Mouse (Mus musculus): Measurements from ENCODE around the gene 1700125H20Rik. TPM values are rescaled to one million over a fixed set of nuclear protein-coding genes. Genes with fewer than 3 reads are reported as not detected.
"Not testable (repeated sequence)": the region's sequence is repeated elsewhere in the genome, so short reads cannot be mapped to it uniquely, and the experiment has no call there.

1700125H20Rik gene
- 1 to 10 TPM in 1 of 2 experiments, not detected in 1; 2.7 TPM for total RNA-seq (2021)
- long read RNA-seq, experiment 1 = 0 reads
- long read RNA-seq, experiment 2, partial matches to known transcripts = 0 of 4 reads
- long read RNA-seq, experiment 2, other reads (novel, unspliced or antisense) = 4 of 4 reads

DNA sequence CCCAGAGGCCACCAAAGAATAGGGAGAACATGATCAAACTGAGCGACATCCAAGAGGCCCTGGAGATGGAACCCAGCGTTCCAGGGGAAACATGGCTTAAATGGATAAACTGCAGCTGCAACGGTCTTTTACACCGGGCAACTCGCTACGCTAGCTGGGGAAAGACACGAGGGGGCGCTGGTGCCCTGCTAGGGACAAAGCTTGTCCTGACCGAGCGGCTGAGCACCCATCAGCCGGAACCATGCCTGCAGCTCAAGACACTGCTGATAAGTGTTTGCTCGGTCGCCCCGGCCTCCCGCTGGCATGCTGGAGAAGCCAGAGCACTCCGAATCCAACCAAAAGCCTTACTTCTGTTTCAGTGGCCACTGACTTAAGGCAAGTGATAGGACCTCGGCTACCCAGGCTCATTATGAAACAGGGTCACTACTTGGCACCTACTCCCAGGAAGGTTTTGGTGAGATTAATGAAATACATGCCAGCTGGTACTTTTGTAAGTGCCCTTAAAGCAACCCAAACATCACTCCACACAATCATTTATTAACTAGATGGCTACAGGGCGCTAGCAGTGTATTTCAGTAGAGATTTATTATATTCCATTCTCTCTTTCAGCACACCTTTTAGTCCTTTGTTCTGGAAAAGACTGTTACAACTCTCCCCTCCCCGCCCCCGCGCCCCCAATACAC, at the start of gene 1700125H20Rik:
Gene 1700125H20Rik, plus strand, starts transcription at position 347 of the 683 bp plus-strand sequence.
- DNase-seq (ENCODE audit: low spot score in 2 of 2) = peak; percentile 93 to 94

DNA sequence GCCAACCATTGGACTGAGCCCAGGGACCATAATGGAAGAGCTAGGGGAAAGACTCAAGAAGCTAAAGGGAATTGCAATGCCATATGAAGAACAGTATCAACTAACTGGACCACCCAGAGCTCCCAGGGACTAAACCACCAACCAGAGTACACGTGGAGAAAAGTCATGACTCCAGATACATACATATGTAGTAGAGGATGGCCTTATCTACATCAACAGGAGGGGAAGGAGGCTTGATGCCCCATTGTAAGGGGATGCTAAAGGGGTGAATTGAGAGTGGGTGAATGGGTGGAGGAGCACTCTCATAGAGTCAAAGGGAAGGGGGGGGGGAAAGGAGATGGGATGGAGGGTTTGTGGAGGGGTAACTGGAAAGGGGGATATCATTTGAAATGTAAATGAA, 48.1 kb upstream of the 1700125H20Rik start:
- DNase-seq (ENCODE audit: low spot score in 2 of 2) = no peak

GRCm38 (mm10) chr11:85123267-85123992, 46.8 kb upstream of the 1700125H20Rik start:
- no peak for DNase-seq (ENCODE audit: low spot score in 2 of 2)

- DNase-seq (ENCODE audit: low spot score in 2 of 2) = no peak
Measured at GRCm38 (mm10) chr11:85126257-85127102, 43.7 kb upstream of the 1700125H20Rik start.

DNA sequence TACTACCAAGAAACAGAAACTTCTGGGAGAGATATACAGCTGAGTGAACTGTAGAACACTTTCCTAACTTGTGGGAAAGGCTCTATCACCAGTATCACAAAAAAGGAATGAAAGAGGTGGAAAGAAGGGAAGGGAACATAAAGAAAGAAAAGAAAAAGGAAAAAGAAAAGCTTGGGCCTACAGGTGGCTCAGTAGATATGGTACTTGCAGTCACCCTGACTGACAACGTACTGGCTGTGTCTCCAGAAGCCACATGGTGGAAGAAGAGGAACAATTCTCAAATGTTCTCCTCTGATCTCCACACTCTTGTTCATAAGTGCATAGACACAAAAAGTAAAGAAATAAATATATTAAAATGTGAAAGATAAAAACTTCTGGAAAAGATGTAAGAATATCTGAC, 41.3 kb upstream of the 1700125H20Rik start:
- no peak for DNase-seq (ENCODE audit: low spot score in 2 of 2)

GRCm38 (mm10) chr11:85131542-85131941, 38.7 kb upstream of the 1700125H20Rik start:
- DNase-seq (ENCODE audit: low spot score in 2 of 2) = no peak

GRCm38 (mm10) chr11:85138776-85139474, 31.3 kb upstream of the 1700125H20Rik start:
- DNase-seq (ENCODE audit: low spot score in 2 of 2) = no peak

DNA sequence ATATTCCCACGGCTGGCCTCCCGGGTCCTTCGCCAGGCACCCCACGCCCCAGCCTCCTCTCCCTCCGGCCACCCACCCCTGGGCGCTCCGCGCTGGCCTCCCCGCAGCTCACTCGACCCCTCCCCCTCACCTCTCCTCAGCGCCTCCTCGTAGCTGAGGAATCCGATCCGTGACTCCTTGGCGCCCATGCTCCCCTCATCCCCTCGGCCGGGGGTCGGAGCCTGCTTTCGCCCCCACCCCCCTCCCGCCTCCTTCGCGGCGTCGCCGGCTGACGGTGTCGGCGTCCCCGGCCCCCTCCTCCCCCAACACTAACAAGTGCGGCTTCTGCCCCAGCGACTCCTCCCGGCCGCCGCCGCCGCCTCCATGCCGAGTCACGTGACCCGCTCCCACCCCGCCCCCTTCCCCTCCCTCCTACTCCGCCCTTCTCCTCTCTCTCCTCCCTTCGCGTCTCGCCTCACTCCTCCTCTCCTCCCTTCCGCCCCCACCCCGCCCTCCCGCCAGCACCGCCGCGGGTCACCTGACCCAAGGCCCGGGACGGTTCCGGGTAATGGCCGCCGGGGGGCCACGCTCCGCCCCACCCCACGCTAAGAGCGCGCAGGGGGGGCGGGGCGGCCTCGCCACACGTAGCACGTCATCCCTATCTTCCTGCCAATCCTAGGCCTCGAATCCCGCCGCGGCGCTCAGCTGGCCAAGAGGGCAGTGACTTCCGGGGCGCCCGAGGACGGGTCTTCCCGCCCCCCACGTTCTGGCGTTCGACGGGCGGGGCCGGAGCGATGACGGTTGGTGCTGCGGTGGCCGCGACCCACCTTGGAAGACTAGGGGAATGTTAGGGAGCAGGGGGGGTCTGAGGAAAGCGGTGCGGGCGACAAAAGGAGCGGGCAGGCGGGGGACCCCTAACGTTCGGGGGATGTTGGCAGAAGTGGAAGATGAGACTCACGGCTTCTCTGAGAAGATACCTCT, 30.3 kb upstream of the 1700125H20Rik start, which contains the start of gene Usp32:
Gene Usp32, minus strand, starts transcription at position 581 of the 960 bp plus-strand sequence.
- DNase-seq (ENCODE audit: low spot score in 2 of 2) = peak; percentile 92 to 93

GRCm38 (mm10) chr11:85152256-85152930, 17.8 kb upstream of the 1700125H20Rik start:
- DNase-seq (ENCODE audit: low spot score in 2 of 2) = no peak

DNA sequence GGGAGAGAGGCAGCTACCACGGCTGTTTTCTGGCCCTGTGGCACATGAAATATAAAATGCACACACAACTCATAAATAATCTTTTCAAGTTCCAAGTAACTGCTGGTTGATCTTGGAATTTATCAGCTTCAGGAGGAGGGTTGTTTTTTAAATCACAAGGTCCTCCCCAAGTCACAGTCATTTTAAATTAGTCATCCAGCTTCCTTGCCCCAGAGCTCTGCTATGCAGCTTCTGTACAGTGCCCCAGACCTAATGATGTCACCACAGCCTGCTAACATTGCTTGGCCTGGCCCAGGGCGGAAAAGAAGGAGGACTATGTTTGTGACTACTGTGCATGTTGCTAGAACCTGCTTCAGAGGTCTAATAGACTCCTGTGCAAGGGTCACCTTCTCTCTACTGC, 12.9 kb upstream of the 1700125H20Rik start:
- no peak for DNase-seq (ENCODE audit: low spot score in 2 of 2)

DNA sequence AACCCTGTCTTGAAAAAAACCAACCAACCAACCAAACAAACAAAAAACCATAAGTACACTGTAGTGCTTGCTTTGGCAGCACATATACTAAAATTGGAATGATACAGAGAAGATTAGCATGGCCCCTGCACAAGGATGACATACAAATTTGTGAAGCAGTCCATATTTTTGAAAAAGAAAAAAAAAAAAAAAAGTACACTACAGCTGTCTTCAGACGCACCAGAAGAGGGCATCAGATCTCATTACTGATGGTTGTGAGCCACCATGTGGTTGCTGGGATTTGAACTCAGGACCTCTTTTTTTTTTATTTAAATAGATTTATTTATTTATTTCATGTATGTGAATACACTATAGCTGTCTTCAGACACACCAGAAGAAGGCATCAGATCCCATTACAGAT, 7.2 kb upstream of the 1700125H20Rik start:
- not testable (repeated sequence) for DNase-seq (ENCODE audit: low spot score in 2 of 2)

GRCm38 (mm10) chr11:85164371-85164770, 5.8 kb upstream of the 1700125H20Rik start:
- DNase-seq (ENCODE audit: low spot score in 2 of 2) = no peak

DNA sequence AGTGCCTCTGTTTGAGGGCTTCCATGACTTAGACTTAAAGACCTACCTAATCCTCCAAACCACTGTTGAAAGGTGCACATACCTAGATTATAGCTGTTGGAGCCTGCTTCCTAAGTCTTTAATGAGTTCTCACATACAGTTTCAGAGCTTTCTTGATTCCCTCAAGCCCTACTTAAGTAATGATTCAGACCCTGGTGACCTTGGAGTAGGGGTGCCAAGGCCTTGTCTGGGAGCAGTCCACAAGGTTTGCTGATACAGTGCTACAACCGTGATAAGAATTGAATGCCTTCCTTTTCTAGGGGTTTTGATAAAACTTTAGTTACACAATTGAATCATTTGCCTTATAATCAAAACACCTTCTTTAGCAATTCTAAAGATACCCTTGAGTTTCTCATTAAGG, 2.7 kb upstream of the 1700125H20Rik start:
- DNase-seq (ENCODE audit: low spot score in 2 of 2) = no peak

- DNase-seq (ENCODE audit: low spot score in 2 of 2) = no peak
Measured at GRCm38 (mm10) chr11:85170833-85171232, 629 bp downstream of the 1700125H20Rik start.

- DNase-seq (ENCODE audit: low spot score in 2 of 2) = no peak
Measured at GRCm38 (mm10) chr11:85175941-85176340, 5.7 kb downstream of the 1700125H20Rik start.

GRCm38 (mm10) chr11:85177761-85178160, 7.6 kb downstream of the 1700125H20Rik start:
- DNase-seq (ENCODE audit: low spot score in 2 of 2) = no peak

- DNase-seq (ENCODE audit: low spot score in 2 of 2) = no peak
Measured at GRCm38 (mm10) chr11:85178413-85178812, 8.2 kb downstream of the 1700125H20Rik start.

DNA sequence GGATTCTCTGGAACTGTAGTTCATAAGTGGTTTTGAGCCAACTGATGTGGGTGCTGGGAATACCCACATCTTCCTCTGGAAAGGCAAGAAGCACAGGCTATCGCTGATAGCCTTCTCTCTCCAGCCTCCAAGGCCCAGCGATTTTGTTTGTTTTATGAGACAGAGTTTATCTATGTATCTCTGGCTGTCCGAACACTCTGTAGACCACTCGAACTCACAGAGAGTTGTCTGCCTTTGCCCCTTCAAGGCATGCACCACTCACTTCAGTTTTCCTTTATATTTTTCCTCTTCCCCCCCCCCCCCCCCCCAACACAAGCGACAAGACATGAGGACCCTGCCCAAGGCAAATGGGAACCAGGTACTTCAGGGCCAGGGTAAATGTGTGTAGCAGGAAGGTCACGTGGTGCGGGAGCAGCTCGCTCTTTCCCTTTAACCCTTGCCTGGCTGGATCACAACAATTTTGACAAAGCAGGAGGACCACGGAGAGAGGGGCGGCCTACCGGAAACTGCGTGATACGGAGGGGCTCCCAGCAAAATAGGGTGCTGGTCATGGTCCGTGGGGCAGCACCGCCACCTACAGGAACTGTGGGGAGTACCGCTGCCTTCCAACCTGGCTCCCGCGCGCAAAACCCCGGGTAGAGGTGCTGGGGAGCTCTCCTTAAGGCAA, 12.5 kb downstream of the 1700125H20Rik start:
- peak; percentile 58 to 66 for DNase-seq (ENCODE audit: low spot score in 2 of 2)

Measured in adrenal gland, adult 18-20 months (tissue).